Mouse (Mus musculus) brain, embryonic 14.5 days (tissue): ENCODE data around the gene Tsc22d2. TPM values are rescaled to one million over a fixed set of nuclear protein-coding genes. Genes with fewer than 3 reads are reported as not detected.
"Not testable (repeated sequence)": the region's sequence is repeated elsewhere in the genome, so short reads cannot be mapped to it uniquely, and the experiment has no call there.

Experiments
- DNase-seq: peaks from one replicate; pipeline ENCODE4 v3.0.0-alpha.2; 2011; ENCODE audit warnings: low read depth
- CTCF ChIP-seq: fragments of 200-500 bp; IDR thresholded peaks from 2 replicates; pipeline ENCODE4 v1.5.1; 2012; ENCODE audit warnings: inconsistent platforms, mild to moderate bottlenecking, moderate library complexity, borderline replicate concordance; ENCODE audit not compliant: insufficient read depth, insufficient read length; ENCODE audit errors: extremely low read depth
- POLR2A ChIP-seq: fragments of 200-500 bp; IDR thresholded peaks from 2 replicates; pipeline ENCODE4 v1.6.1; 2012; ENCODE audit warnings: mild to moderate bottlenecking, inconsistent platforms, borderline replicate concordance; ENCODE audit not compliant: poor library complexity, insufficient read depth, insufficient read length, severe bottlenecking; ENCODE audit errors: extremely low read depth
- polyA plus RNA-seq: library from polyadenylated mRNA; depleted of rRNA; stranded (reverse); fragments of >200 nt; gene quantifications from 2 replicates; pipeline ENCODE4 v1.2.3, GENCODE M21; 2012

Gene Tsc22d2
- polyA plus RNA-seq, 1 experiment: 19.6 TPM

DNA sequence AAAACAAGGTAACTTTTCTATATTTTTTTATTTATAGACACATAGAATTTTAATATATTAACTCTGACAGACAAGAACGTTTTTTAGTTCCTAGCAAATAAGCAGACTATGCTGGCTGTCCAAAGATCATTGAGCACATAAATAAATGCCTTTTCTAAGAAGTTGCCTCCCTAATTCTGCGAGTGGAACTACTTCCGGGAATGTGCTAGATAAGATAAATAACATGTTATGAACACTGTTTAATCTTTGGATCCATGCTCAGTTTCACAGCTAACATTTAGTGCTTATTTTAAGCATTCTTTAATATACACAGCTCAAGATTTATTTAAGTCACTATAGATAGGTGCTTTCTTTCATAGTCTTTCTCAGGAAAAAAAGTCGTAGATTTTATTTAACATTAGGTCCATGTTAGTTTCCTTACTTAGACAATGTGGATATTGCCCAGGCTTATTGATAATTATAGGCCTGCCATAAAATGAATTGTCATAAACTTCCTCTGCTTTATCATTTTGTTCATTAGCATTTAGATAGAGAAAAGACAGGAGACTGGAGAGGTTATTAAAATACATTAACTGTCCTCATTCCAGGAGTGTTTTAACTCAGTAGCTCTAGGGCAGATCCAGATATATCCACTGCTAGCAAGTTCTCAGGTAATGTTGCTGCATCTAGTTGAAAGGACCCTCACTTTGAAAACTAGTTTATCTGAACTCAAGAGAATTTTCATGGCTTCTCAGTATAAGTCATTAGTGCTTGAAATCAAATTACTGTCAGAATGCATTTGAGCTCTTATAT lies 40.1 kb downstream of the Tsc22d2 start:
- no peak for TF ChIP-seq CTCF
- no peak for TF ChIP-seq POLR2A
- DNase-seq: no peak

DNA sequence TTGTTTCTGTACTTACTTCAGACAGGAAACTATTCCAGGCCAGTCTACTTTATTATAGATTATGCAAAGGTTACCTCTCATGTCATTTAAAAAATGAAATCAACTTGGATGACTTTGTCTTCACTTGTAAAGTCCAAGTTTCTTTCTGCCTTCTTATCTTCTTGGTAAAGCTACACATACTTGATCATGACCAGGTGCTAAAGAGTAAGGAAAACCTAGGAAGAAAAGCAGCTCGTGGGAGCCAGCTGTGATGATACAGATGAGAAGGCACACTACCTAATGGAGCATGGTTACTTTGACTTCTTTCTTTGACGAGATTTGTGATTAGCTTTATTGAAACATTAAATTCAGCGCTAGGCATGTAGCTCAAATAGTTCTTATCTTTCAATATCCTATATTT lies 40.7 kb downstream of the Tsc22d2 start:
- DNase-seq: no peak
- TF ChIP-seq CTCF (no peak), POLR2A (no peak)

DNA sequence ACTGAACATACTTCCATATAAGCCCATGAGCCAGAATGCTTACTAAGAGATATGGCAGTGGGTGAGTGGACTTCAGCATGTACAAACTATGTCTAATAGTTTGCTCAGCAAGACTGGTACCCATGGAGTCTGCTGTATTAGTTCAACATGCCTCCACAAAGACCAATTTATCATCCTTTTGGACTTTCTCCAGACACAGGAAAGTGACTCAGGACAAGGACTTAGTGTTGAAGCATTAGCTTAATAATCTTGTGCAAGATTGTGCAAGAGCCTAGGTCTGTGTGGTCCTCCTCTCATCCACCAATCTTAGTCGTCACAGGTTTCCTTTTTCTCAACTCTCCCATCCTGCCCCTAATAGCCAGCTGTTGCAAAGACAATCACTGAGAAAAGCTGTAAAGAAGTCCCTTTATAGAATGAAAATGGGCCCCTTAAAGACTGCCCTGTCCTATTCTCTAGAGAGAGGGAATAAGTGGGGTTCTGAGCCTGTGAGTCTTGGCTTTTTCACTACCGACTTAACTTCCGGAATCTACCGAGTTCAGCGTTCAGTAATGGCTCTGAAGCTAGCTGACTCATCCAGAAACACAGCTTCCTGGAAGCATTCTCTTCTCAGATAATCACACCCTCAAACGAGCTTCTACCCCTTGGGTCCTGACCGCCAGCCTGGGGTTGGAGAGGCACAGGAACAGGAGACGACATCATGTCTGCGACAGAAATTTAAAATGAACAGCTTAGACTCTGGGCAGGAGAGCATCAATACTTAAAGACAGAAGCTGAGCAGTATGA lies 55.3 kb downstream of the Tsc22d2 start:
- no peak for DNase-seq
- TF ChIP-seq CTCF (no peak), POLR2A (no peak)

DNA sequence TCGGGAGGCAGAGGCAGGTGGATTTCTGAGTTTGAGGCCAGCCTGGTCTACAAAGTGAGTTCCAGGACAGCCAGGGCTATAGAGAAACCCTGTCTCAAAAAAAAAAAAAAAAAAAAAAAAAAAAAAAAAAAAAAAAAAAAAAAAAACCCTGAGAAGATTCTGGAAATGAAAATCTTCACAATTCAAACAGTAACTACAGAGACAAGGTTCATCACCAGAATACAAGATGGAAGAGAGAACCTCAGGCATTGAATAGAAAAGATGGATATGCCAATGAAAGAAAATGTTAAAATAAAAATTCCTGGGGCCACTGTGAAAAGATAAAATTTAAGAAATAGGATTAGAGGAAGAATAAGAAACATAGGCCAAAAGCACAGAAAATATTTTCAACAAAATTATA lies 60.8 kb downstream of the Tsc22d2 start:
- not testable (repeated sequence) for DNase-seq

DNA sequence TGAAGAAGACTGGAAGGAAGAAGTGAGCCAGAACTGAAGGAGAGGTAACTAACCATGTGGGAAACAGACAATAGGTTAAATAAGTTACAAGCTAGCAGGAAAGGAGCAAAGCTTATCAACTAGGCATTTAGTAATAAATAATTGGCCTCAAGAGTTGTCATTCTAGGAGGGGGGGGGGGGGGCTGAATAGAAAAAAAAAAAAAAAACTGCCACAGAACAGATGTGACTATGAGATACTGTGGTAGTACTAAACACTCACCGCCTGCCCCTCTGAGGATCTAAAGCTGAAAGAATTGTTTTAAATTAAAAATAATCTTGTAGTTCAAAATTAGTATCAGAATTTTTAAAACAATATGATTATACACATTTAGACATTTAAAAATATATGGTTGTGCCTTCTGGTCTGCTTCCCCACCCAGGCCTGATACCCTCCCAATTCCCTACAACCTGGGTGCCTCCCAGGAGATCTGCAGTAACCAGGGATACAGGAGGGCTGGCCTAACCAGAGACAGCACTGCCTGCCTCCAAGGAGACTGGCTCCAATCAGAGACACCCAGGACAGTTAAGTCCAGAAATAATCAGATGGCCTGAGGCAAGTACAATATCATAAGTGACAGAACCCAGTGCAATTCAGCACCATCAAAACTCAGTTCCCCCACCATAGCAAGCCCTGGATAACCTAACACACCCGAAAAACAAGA lies 64.4 kb downstream of the Tsc22d2 start:
- TF ChIP-seq POLR2A: no peak
- no peak for TF ChIP-seq CTCF
- no peak for DNase-seq

DNA sequence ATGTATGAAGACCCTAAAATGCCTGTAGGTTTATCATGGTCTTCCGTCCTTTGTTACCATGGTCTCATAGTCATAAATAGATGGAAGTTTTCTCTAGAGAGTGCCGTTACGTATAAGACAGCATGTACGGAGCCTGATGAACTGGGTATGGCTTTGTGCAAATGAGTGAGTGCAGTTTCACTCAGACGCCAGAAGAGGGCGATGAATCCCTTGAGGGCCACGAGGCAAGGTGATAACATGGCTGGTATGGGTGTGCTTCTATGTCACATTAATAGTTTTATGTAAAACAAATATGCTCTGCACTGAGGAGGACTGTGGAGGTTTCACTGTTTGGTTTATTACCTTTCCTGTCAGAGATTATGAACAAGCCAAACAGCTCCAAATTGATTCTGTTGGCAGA lies 71.4 kb downstream of the Tsc22d2 start:
- peak; percentile 7 for DNase-seq
- peak; percentile 41; the same call in 1 of the 2 replicates for TF ChIP-seq CTCF
- TF ChIP-seq POLR2A: no peak

DNA sequence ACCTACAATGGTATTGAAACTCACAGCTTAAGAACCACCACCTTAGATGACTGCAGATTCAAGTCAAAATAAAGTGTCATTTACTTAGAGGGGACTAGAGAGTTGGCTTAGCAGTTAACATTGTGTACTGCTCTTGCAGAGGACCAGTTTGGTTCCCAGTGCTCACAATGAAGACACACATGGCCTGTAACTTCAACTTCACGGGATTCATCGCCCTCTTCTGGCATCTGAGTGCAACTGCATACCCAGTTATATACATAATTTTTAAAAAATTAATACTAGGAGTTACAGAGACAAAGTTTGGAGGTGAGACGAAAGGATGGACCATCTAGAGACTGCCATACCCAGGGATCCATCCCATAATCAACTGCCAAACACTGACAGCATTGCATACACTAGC lies 72.6 kb downstream of the Tsc22d2 start:
- DNase-seq: no peak
- no peak for TF ChIP-seq POLR2A
- TF ChIP-seq CTCF: peak; percentile 30; the same call in 1 of the 2 replicates

DNA sequence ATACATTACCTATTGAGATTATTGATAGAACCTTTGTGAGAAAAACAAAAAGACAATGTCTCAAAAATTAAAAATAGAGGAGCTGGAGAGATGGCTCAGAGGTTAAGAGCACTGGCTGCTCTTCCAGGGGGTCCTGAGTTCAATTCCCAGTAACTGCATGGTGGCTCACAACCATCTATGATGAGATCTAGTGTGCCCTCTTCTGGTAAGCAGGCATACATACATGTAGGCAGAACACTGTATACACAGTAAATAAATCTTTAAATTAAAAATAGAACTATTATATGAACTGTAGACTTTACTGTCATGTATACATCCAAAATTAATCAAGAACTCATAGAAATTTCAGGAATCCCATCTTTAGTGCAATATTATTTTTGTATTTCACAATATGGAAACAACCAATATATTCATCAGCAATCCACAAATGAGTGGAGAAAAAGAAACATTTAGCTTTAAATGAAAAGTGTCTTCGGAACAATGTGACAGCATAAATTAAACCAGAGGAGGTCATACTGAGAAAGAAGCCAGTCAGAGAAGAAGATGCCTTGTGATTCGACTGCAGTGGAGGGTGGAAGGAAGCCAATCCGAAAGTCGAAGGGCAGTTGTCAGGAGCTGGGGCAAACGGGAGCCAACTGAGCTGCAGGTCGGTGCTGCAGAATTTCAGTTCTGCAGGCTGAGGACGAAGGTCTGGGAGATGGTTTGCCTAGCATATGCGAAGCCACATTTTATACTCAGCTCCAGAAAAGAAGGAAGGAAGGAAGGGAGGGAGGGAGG lies 73.7 kb downstream of the Tsc22d2 start:
- no peak for DNase-seq
- TF ChIP-seq CTCF (no peak), POLR2A (no peak)

DNA sequence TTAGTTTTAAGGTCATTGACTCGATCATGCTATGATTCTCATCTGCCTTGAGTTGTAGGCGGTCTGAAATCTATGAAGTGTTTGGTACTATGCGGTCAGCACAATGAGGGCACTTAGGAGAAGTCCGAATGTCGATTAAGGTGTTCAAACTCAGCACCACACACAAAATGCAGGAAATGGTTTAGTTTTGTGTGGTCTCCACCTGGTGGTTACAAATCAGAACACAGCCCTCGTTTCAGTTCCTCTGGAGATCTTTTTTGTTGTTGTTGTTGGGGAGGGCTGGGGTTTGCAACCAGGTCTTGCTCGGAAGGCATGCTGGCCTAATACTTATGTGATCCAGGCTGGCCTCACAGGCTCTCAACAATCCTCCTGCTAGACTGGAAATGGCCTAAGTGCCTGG lies 76.3 kb downstream of the Tsc22d2 start:
- peak; percentile 24 for DNase-seq
- TF ChIP-seq POLR2A: no peak
- TF ChIP-seq CTCF: peak; percentile 42; the same call in 1 of the 2 replicates

DNA sequence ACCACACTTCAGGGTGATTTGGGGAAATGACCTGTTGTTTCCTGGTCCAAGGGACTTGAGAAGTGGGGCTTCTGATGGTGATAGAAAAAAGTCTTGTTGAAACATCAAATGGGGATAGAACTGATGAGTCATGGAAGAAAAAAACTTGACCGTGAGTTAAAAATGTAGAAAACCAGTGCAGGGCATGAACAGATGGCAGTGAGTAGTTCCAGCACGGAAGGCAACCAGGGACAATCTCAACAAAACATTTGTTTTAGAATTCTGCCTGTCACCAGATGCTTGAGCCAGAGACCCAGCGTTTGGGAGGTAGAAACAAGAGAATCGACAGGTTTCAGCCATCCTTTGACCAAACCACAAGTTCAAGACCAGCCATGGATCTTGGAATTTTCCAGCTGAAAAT lies 79.1 kb downstream of the Tsc22d2 start:
- DNase-seq: no peak

DNA sequence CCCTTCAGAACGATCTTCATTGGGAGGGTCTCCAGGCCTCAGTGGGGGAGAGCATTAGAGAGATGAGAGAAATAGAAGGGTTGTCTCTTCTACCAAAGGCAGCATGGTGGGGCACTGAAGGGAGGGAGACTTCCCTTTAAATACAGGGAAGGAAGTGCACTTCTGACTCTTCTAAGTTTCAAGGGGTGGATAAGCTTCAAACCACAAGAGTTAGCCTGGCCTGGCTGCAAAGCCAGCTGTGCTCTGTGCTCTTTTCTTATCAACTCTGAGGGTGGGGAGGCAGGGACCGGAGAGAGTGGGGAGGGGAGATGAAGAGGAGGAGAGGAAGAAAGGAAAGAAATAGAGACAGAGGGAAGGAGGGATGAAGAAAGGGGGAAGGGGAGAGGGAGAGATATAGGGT lies 87.4 kb downstream of the Tsc22d2 start:
- TF ChIP-seq POLR2A (no peak), CTCF (no peak)

More for the DNA sequence above, 79.1 kb downstream of the Tsc22d2 start:
- TF ChIP-seq POLR2A (no peak), CTCF (no peak)

DNA sequence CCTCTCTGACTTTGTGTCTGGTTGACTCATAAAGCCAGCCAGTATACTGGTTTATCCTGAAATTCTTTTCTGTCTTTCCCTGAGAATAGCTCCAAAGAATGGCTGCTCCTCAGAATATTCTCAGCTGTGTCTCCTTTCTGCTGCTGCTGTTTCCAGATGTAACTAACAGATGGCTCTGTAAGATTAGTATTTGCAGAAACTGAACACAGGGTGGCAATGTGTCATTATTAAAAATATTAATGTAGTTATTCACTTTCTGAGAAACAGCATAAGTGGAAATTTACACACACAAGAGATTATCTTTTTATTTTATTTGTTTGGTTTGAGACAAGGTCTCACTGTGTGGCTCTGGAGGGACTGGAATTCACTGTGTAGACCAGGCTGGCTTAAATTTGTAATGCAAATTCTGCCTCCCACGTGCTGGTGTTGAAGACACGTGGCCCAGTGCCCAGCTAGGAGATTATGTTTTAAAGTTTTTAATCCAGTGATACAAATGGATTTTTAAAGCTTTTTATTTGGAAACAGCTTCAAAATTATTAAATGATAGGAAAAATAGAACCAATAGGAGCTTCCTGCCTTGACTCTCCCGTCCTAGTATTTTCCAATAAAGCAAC lies 89.3 kb downstream of the Tsc22d2 start:
- TF ChIP-seq CTCF: no peak
- no peak for TF ChIP-seq POLR2A
- no peak for DNase-seq

More for the DNA sequence above, 87.4 kb downstream of the Tsc22d2 start:
- no peak for DNase-seq
